Mouse (Mus musculus) embryonic facial prominence, embryonic 11.5 days (tissue): ENCODE results near the gene Slc38a2. TPM values are rescaled to one million over a fixed set of nuclear protein-coding genes. Genes with fewer than 3 reads are reported as not detected.

Experiments
- ATAC-seq: fragments of 200-750 bp; cut with Nextera tagmentation; replicated peaks from 2 replicates; pipeline ENCODE4 v1.8.0; 2017; ENCODE audit warnings: low read depth; ENCODE audit not compliant: insufficient number of reproducible peaks, low FRiP score, low TSS enrichment
- DNase-seq: peaks from one replicate; pipeline ENCODE4 v3.0.0-alpha.2; 2015; ENCODE audit warnings: low spot score
- H3K27ac ChIP-seq: fragments of 300-500 bp; sonication (generic); replicated peaks from 2 replicates; pipeline ENCODE4 v1.5.1; 2014; ENCODE audit warnings: mild to moderate bottlenecking, low read depth, low read length, control low read depth
- H3K27me3 ChIP-seq: fragments of 300-500 bp; sonication (generic); 2 replicates; pipeline ENCODE4 v1.6.1; 2014; ENCODE audit warnings: mild to moderate bottlenecking, low read length, moderate library complexity, mixed read lengths; ENCODE audit not compliant: control insufficient read depth, insufficient read depth
- H3K36me3 ChIP-seq: fragments of 300-500 bp; sonication (generic); replicated peaks from 2 replicates; pipeline ENCODE4 v1.6.1; 2014; ENCODE audit warnings: low read depth, mild to moderate bottlenecking, low read length, moderate library complexity, mixed read lengths; ENCODE audit not compliant: control insufficient read depth, insufficient read depth
- H3K4me1 ChIP-seq: fragments of 300-500 bp; sonication (generic); 2 replicates; pipeline ENCODE4 v1.6.1; 2014; ENCODE audit warnings: low read length, mixed read lengths; ENCODE audit not compliant: control insufficient read depth, insufficient read depth
- H3K4me2 ChIP-seq: fragments of 300-500 bp; sonication (generic); 2 replicates; pipeline ENCODE4 v1.6.1; 2014; ENCODE audit warnings: low read depth, mild to moderate bottlenecking, control low read depth, low read length, moderate library complexity
- H3K4me3 ChIP-seq: fragments of 300-500 bp; sonication (generic); 2 replicates; pipeline ENCODE4 v1.5.1; 2014; ENCODE audit warnings: low read depth, low read length, control low read depth
- H3K9ac ChIP-seq: fragments of 300-500 bp; sonication (generic); replicated peaks from 2 replicates; pipeline ENCODE4 v1.6.1; 2014; ENCODE audit warnings: mild to moderate bottlenecking, control low read depth, low read length
- H3K9me3 ChIP-seq: fragments of 300-500 bp; sonication (generic); replicated peaks from 2 replicates; pipeline ENCODE4 v1.6.1; 2016; ENCODE audit warnings: mild to moderate bottlenecking, low read length, inconsistent platforms, mixed read lengths; ENCODE audit not compliant: control insufficient read depth
- WGBS: fragments of 180-500 bp; shearing (Covaris S2); extraction: QIAGEN DNeasy Blood & Tissue Kit; methylation state at CpG from one replicate; pipeline ENCODE4 v1.1.7; 2014; 5-methylcytosine and 5-hydroxymethylcytosine counted together
- polyA plus RNA-seq: library from polyadenylated mRNA; unstranded; fragments of >200 nt; fragmentation: Nextera tagmentation; extraction: Ambion mirVana; gene quantifications from 2 replicates; pipeline ENCODE4 v1.2.1, GENCODE M21; 2014

The Slc38a2 gene
- polyA plus RNA-seq, 1 experiment from 2014 or later: 255 TPM

- DNase-seq (no peak), ATAC-seq (no peak)
- H3K4me1 ChIP-seq: no peaks in the 10 kb centered on the region
- H3K27ac ChIP-seq: no peak overlapping the region
- no peak overlapping the region for H3K9ac ChIP-seq
- no peak overlapping the region for H3K4me2 ChIP-seq
- H3K4me3 ChIP-seq: no peak overlapping the region
- WGBS: 87% methylated on average over 4 of the region's 4 CpGs
- no peaks in the 10 kb centered on the region for H3K9me3 ChIP-seq
- H3K27me3 ChIP-seq: no peaks in the 10 kb centered on the region
- no peaks in the 10 kb centered on the region for H3K36me3 ChIP-seq
Observed at GRCm38 (mm10) chr15:96716371-96716770, 16.8 kb upstream of the Slc38a2 start.

GRCm38 (mm10) chr15:96715692-96716080, 16.2 kb upstream of the Slc38a2 start:
- H3K36me3 ChIP-seq: no peaks in the 10 kb centered on the region
- 86% methylated on average over 7 of the region's 7 CpGs for WGBS
- H3K4me1 ChIP-seq: no peaks in the 10 kb centered on the region
- DNase-seq (no peak), ATAC-seq (no peak)
- H3K4me2 ChIP-seq: no peak overlapping the region
- H3K27me3 ChIP-seq: no peaks in the 10 kb centered on the region
- H3K27ac ChIP-seq: no peak overlapping the region
- no peak overlapping the region for H3K9ac ChIP-seq
- H3K4me3 ChIP-seq: no peak overlapping the region
- no peaks in the 10 kb centered on the region for H3K9me3 ChIP-seq

GRCm38 (mm10) chr15:96715079-96715691, 15.7 kb upstream of the Slc38a2 start:
- H3K4me3 ChIP-seq: no peak overlapping the region
- H3K4me1 ChIP-seq: no peaks in the 10 kb centered on the region
- DNase-seq (no peak), ATAC-seq (no peak)
- no peak overlapping the region for H3K9ac ChIP-seq
- no peaks in the 10 kb centered on the region for H3K9me3 ChIP-seq
- WGBS: 87% methylated on average over 9 of the region's 9 CpGs
- H3K27me3 ChIP-seq: no peaks in the 10 kb centered on the region
- no peaks in the 10 kb centered on the region for H3K36me3 ChIP-seq
- H3K27ac ChIP-seq: no peak overlapping the region
- no peak overlapping the region for H3K4me2 ChIP-seq

GRCm38 (mm10) chr15:96714676-96715016, 15.1 kb upstream of the Slc38a2 start:
- no peak overlapping the region for H3K27ac ChIP-seq
- H3K36me3 ChIP-seq: no peaks in the 10 kb centered on the region
- no peak overlapping the region for H3K4me2 ChIP-seq
- ATAC-seq: no peak
- no peak overlapping the region for H3K9ac ChIP-seq
- 92% methylated on average over 3 of the region's 3 CpGs for WGBS
- no peak overlapping the region for H3K4me3 ChIP-seq
- no peaks in the 10 kb centered on the region for H3K9me3 ChIP-seq
- H3K4me1 ChIP-seq: no peaks in the 10 kb centered on the region
- no peaks in the 10 kb centered on the region for H3K27me3 ChIP-seq
- DNase-seq: no peak

- H3K4me1 ChIP-seq: no peaks in the 10 kb centered on the region
Observed at GRCm38 (mm10) chr15:96713758-96714675, 14.5 kb upstream of the Slc38a2 start.

GRCm38 (mm10) chr15:96712338-96712737, 12.8 kb upstream of the Slc38a2 start:
- H3K36me3 ChIP-seq: no peaks in the 10 kb centered on the region
- no peak overlapping the region for H3K27ac ChIP-seq
- no peak overlapping the region for H3K4me2 ChIP-seq
- no peaks in the 10 kb centered on the region for H3K27me3 ChIP-seq
- no peak for ATAC-seq
- no peaks in the 10 kb centered on the region for H3K9me3 ChIP-seq
- H3K4me1 ChIP-seq: no peaks in the 10 kb centered on the region
- DNase-seq: no peak
- H3K9ac ChIP-seq: no peak overlapping the region
- H3K4me3 ChIP-seq: no peak overlapping the region
- WGBS: 92% methylated on average over 5 of the region's 5 CpGs

More at GRCm38 (mm10) chr15:96713758-96714675, 14.5 kb upstream of the Slc38a2 start:
- H3K9me3 ChIP-seq: no peaks in the 10 kb centered on the region
- no peak overlapping the region for H3K9ac ChIP-seq
- H3K27me3 ChIP-seq: no peaks in the 10 kb centered on the region
- no peak overlapping the region for H3K4me2 ChIP-seq
- DNase-seq (no peak), ATAC-seq (no peak)
- H3K27ac ChIP-seq: no peak overlapping the region
- H3K4me3 ChIP-seq: no peak overlapping the region
- WGBS: 93% methylated on average over 5 of the region's 7 CpGs
- H3K36me3 ChIP-seq: no peaks in the 10 kb centered on the region

GRCm38 (mm10) chr15:96711664-96712063, 12.1 kb upstream of the Slc38a2 start:
- DNase-seq: no peak
- Histone ChIP-seq H3K4me3 (no peak overlapping the region), H3K9ac (no peak overlapping the region), H3K4me2 (no peak overlapping the region), H3K36me3 (no peaks in the 10 kb centered on the region), H3K27me3 (no peaks in the 10 kb centered on the region), H3K9me3 (no peaks in the 10 kb centered on the region), H3K27ac (no peak overlapping the region), H3K4me1 (no peaks in the 10 kb centered on the region)
- WGBS: 90% methylated on average over 11 of the region's 11 CpGs
- ATAC-seq: no peak
